Mouse (Mus musculus) ES-E14 (cell line): ENCODE data around the gene Med13l. TPM values are rescaled to one million over a fixed set of nuclear protein-coding genes. Genes with fewer than 3 reads are reported as not detected.

Source experiments
- DNase-seq: peaks from one replicate; pipeline ENCODE4 v3.0.0-alpha.2; 2013; ENCODE audit warnings: low read depth, low spot score
- H3K27ac ChIP-seq: 2 replicates; pipeline ENCODE4 v1.5.1; 2012; ENCODE audit warnings: low read depth, mild to moderate bottlenecking, low read length, moderate library complexity, mixed read lengths; ENCODE audit not compliant: poor library complexity, insufficient read depth, severe bottlenecking
- H3K36me3 ChIP-seq: 2 replicates; pipeline ENCODE4 v1.6.1; 2012; ENCODE audit warnings: mild to moderate bottlenecking, low read length, moderate library complexity, mixed read lengths; ENCODE audit not compliant: control insufficient read depth, poor library complexity, insufficient read depth, severe bottlenecking
- H3K4me1 ChIP-seq, 2 experiments: fragments of 150-350 bp in 1 of 2; sonication (generic) in 1 of 2; 2 replicates each; pipeline ENCODE4 v1.6.1; 2012; ENCODE audit warnings: low read length in 2 of 2, mild to moderate bottlenecking in 1 of 2, mixed read lengths in 1 of 2; ENCODE audit not compliant: control insufficient read depth in 2 of 2, insufficient read depth in 2 of 2, poor library complexity in 1 of 2
- H3K4me3 ChIP-seq, 2 experiments: fragments of 150-350 bp in 1 of 2; sonication (generic) in 1 of 2; 2 replicates each; pipeline ENCODE4 v1.5.1; 2012; ENCODE audit warnings: low read length in 2 of 2, low read depth in 1 of 2, mild to moderate bottlenecking in 1 of 2, mixed read lengths in 1 of 2; ENCODE audit not compliant: insufficient read depth in 1 of 2, poor library complexity in 1 of 2, severe bottlenecking in 1 of 2
- H3K9ac ChIP-seq: 2 replicates; pipeline ENCODE4 v1.6.1; 2012; ENCODE audit warnings: low read depth, mild to moderate bottlenecking, low read length, mixed read lengths; ENCODE audit not compliant: poor library complexity, insufficient read depth, severe bottlenecking
- H3K9me3 ChIP-seq: fragments of 150-350 bp; sonication (generic); 2 replicates; pipeline ENCODE4 v1.6.1; 2012; ENCODE audit warnings: low read depth, mild to moderate bottlenecking, low read length; ENCODE audit not compliant: control insufficient read depth, insufficient read depth
- CHD2 ChIP-seq: IDR thresholded peaks from 2 replicates; pipeline ENCODE4 v1.6.1; 2014; ENCODE audit warnings: mild to moderate bottlenecking, low read depth, low read length, inconsistent platforms
- HCFC1 ChIP-seq: IDR thresholded peaks from 2 replicates; pipeline ENCODE4 v1.6.1; 2012; ENCODE audit warnings: low read length, inconsistent platforms, borderline replicate concordance; ENCODE audit not compliant: insufficient read depth
- MAFK ChIP-seq: IDR thresholded peaks from 2 replicates; pipeline ENCODE4 v1.6.1; 2014; ENCODE audit warnings: mild to moderate bottlenecking, low read depth, low read length, inconsistent platforms; ENCODE audit not compliant: insufficient read depth
- ZC3H11A ChIP-seq: IDR thresholded peaks from 2 replicates; pipeline ENCODE4 v1.6.1; 2012; ENCODE audit warnings: low read depth, mild to moderate bottlenecking, inconsistent platforms, low read length, borderline replicate concordance
- ZNF384 ChIP-seq: IDR thresholded peaks from 2 replicates; pipeline ENCODE4 v1.6.1; 2012; ENCODE audit warnings: low read depth, low read length, inconsistent platforms
- in situ Hi-C, 2 experiments: fragments of 600-800 bp; cut with MboI; formaldehyde crosslinking; loops; one replicate each; pipeline ENCODE4 v1.15.1; 2025; ENCODE audit warnings: low sequenced_read_pairs in 2 of 2, inconsistent platforms in 1 of 2; ENCODE audit not compliant: unreplicated experiment in 2 of 2
- total RNA-seq: library from RNA; depleted of rRNA; stranded (reverse); fragments of 300-350 nt; gene quantifications from 2 replicates; pipeline ENCODE4 v1.2.3, GENCODE M21; 2012

Med13l gene
- total RNA-seq, 1 experiment = 52.4 TPM

DNA sequence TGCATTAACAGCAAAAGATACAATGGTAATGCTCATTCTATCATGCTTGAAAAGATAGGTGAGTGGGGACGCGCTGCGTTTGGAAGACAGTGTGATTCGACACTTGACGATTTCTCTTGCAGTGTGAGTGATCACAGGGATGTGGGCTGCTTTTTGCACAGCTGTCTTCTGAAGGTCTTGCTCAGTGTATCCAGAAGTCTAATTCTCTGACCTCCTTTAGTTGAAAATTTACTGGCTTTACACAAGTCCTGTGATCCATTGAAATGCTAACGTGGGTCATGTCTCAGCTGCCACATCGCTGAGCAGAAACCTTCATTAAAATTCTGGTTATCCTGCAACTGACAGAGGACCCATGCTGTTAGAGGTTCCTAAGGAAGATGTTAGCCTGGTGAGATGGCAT lies 107.4 kb downstream of the Med13l start:
- H3K4me1 ChIP-seq = peaks cover 3 to 23% of the 10 kb centered on the region in 2 experiments; a peak in 3 of 4 replicates
- H3K4me3 ChIP-seq = no peak overlapping the region
- H3K27ac ChIP-seq = no peak overlapping the region
- no peak overlapping the region for H3K9ac ChIP-seq
- in situ Hi-C loops = no loop called here
- no peak for DNase-seq
- H3K36me3 ChIP-seq = peaks cover 7% of the 10 kb centered on the region; the same call in 1 of the 2 replicates
- TF ChIP-seq ZC3H11A = no peak
- no peak for TF ChIP-seq CHD2
- no peak for TF ChIP-seq ZNF384
- no peak for TF ChIP-seq MAFK
- no peak for TF ChIP-seq HCFC1
- no peaks in the 10 kb centered on the region for H3K9me3 ChIP-seq

DNA sequence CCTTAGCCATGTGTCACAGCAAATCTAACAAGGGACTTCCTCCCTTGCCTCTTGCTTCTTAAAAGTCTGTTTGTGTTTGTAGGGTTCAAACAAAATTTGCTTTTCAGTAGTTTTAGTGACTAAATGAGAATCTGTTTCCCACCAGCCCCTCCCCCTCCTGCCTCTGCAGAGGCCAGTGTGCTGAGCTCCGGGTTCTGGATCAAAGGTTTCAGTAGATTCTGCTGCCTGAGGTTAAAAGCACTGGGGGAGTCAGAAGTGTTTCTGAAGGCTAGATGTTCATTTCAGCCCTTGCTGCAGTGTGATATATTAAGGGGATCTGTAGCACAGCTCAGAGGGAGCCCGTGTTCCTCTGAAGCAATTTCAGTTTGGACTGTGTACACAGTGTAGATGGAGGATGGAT lies 108.5 kb downstream of the Med13l start:
- Histone ChIP-seq H3K27ac (no peak overlapping the region), H3K4me3 (no peak overlapping the region), H3K9me3 (no peaks in the 10 kb centered on the region), H3K9ac (no peak overlapping the region), H3K36me3 (peaks cover 4% of the 10 kb centered on the region; the same call in 1 of the 2 replicates), H3K4me1 (peaks cover 3 to 21% of the 10 kb centered on the region in 2 experiments; a peak in 3 of 4 replicates)
- DNase-seq = no peak
- no peak for TF ChIP-seq HCFC1
- no peak for TF ChIP-seq CHD2
- TF ChIP-seq MAFK = no peak
- no peak for TF ChIP-seq ZC3H11A
- no peak for TF ChIP-seq ZNF384
- in situ Hi-C loops = no loop called here

- in situ Hi-C loops = no loop called here
- no peak for DNase-seq
- Histone ChIP-seq H3K36me3 (no peaks in the 10 kb centered on the region; the same call in 1 of the 2 replicates), H3K4me1 (peaks cover 0 to 9% of the 10 kb centered on the region in 2 experiments; a peak in 2 of 4 replicates), H3K9me3 (no peaks in the 10 kb centered on the region), H3K27ac (no peak overlapping the region), H3K9ac (no peak overlapping the region), H3K4me3 (no peak overlapping the region)
- TF ChIP-seq CHD2 (no peak), ZNF384 (no peak), ZC3H11A (no peak), HCFC1 (no peak)
These were observed 111.6 kb downstream of the Med13l start for GRCm38 (mm10) chr5:118672111-118672510.

GRCm38 (mm10) chr5:118673859-118674258 lies 113.4 kb downstream of the Med13l start:
- H3K9ac ChIP-seq = no peak overlapping the region
- H3K4me1 ChIP-seq = peaks cover 0 to 3% of the 10 kb centered on the region in 2 experiments; a peak in 2 of 4 replicates
- H3K36me3 ChIP-seq = peaks cover 5% of the 10 kb centered on the region; the same call in 1 of the 2 replicates
- no peak overlapping the region for H3K4me3 ChIP-seq
- in situ Hi-C loops = no loop called here
- no peak for DNase-seq
- no peaks in the 10 kb centered on the region for H3K9me3 ChIP-seq
- no peak overlapping the region for H3K27ac ChIP-seq
- TF ChIP-seq ZNF384 = no peak
- TF ChIP-seq ZC3H11A = no peak
- TF ChIP-seq MAFK = no peak
- no peak for TF ChIP-seq HCFC1

- Histone ChIP-seq H3K27ac (no peak overlapping the region), H3K9ac (no peak overlapping the region), H3K9me3 (no peaks in the 10 kb centered on the region), H3K36me3 (peaks cover 5% of the 10 kb centered on the region; the same call in 1 of the 2 replicates), H3K4me1 (no peaks in the 10 kb centered on the region; a peak in 1 of 4 replicates), H3K4me3 (no peak overlapping the region)
- TF ChIP-seq ZC3H11A (no peak), HCFC1 (no peak)
- DNase-seq = no peak
- in situ Hi-C loops = no loop called here
These were observed 113.8 kb downstream of the Med13l start for GRCm38 (mm10) chr5:118674321-118674720.
